Mouse (Mus musculus) left cerebral cortex, postnatal 14 days (tissue): ENCODE measurements around the gene Gli1. TPM values are rescaled to one million over a fixed set of nuclear protein-coding genes. Genes with fewer than 3 reads are reported as not detected.
A peak's percentile ranks its signal among the peaks of the same experiment; 100 is the strongest.

Experiments used
- DNase-seq, 2 experiments: peaks; one replicate each; pipeline ENCODE4 v3.0.0; 2021 to 2022; ENCODE audit warnings: low spot score in 2 of 2, mixed read lengths in 1 of 2
- intact Hi-C: fragments of 180-260 bp; cut with DNase I; formaldehyde crosslinking; loops from one replicate; pipeline ENCODE4 v1.15.1; 2025
- long read RNA-seq, 2 experiments: library from polyadenylated mRNA; stranded (forward); transcript quantifications; one replicate each; pipeline ENCODE4 v2.0.0; 2021
- total RNA-seq, 2 experiments: library from RNA; stranded (reverse); gene quantifications; 2 replicates each; pipeline ENCODE4 v1.2.3; 2021

Gene Gli1
- 1 to 10 TPM; 1.6 to 1.9 TPM for total RNA-seq
- long read RNA-seq, experiment 1 = 0 reads
- long read RNA-seq, experiment 2 = 0 reads

DNA sequence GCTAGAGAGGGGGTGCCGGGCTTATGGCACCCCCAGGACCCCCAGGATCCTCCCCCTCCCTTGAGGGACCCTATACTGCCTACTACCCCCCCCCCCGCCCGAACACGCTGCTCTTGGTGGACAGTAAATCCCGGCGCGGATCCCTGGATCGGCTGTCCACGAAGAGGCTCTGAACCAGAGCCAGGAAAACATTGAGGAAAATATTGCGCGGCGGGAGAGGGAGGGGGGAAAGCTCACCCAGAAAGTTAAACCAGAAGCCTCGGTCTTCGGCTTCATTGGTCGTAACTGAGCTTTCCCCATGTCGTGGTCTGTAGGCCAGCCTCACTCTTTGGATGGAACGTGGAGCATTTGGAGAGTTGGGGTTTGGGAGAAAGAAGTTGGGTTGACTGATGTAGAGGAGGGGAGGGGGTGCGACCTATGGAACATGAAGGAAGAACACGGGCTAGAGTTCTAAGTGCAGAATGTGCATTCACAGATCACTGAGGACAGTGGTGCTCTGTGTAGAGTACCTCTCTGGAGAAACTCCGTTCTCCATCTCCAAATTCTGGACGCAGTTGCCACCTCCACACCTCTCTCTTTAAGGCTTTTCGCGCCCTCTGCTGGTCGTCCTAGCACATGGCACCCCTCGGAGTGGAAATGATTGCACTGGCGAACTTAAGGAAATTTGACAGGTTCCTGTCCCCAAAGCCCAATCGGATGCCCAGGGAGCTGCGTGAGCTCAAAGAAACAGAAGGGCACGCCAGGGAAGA is at the start of gene Gli1:
Gene Gli1, minus strand, starts transcription at position 84 of the 749 bp plus-strand sequence.
- intact Hi-C loops = no loop called here
- peak; percentile 73 to 78 for DNase-seq

DNA sequence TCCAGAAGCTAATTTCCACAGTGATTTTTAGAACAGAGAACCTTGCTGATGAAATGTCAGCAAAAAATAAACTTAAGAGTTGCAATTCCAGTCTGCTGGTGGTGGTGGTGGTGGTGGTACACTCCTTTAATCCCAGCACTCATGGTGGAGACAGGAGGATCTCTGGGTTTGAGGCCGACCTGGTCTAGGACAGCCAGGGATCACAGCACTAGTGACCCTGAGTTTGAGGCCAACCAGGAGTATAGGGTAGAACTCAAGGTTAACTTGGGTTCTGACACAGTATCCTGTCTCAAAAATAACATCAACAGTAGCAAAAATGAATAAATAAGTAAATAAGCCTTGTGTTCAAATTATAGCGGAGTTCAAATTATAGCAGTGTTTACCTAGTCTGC is 40.0 kb upstream of the Gli1 start:
- intact Hi-C loops = loop anchor here (5.0 kb wide), 1 partner anchor 36 kb away; no protein-coding TSS in a partner anchor
- DNase-seq = no peak

DNA sequence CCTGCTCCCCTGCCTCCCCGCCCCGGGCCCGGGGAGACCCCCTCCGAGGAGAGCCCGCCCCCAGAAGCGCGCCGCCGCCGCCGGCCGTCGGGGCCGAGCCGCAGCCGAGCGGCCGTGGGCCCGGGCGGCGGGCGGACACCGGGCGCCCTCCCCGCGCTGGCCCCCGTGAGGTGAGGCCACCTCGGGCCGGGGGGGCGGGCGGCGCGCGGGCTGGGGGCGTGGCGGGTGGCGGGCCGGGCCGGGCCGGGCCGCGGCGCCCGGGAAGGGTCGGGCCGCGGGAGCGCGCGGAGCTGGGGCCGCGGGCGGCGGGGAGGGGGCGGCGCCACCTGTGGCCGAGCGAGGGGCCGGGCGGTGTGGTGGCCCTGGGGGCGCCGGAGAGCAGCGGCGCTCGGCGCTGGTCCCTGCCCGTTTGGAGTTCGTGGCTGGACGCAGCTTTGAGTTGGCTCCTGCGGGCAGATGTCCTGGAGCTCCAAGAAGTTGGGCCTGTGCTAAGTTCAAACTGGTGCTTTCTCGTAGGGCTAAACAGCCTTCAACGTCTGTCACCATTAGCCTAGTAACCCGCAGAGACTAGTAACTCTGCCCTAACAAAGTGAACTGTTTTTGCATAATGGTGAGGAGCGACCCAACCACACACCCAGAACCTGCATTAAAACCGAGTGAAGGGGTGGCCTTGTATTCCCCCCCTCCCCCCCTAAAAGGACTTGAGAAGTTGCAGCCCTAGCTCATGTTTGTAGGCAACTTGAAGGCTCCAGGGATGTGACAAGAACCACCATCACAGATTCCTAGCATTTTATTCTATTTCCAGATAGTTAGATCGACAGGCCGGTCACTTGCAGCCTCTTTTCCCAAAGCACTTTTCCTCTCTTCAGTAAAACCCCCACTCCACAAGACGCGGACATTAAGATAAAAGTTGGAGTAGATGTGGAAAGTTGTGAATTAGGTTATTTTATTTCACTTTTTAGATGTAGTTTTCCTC is 39.3 kb upstream of the Gli1 start:
- DNase-seq = peak in 1 of 2 experiments; percentile 32
- intact Hi-C loops = loop anchor here (5.0 kb wide), 1 partner anchor 36 kb away; no protein-coding TSS in a partner anchor

DNA sequence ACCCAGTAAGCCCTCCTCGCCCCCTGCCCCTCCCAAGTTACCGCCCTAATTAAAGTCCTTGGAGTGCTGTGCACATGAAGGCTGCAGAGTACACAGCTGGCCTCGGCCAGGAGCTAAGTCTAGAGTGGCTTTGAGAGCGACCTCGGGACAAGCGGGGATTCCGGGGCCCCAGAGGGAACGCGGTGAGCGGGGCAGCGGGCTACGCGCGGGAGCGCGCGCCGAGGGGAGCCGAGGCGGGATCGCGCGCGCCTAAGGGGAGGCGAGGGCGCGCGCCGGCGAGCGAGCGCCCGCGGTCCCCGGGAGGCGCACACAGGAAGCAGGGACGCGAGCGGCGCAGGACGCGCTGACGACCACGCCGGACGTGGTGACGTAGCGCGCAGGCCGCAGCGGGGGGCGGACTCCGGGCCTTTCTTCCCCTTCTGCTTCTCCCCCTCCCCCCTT is 38.5 kb upstream of the Gli1 start, which contains the start of gene R3hdm2:
Gene R3hdm2, plus strand, starts transcription at position 77 of the 441 bp plus-strand sequence.
- intact Hi-C loops = loop anchor here (5.0 kb wide), 1 partner anchor 37 kb away; no protein-coding TSS in a partner anchor

DNA sequence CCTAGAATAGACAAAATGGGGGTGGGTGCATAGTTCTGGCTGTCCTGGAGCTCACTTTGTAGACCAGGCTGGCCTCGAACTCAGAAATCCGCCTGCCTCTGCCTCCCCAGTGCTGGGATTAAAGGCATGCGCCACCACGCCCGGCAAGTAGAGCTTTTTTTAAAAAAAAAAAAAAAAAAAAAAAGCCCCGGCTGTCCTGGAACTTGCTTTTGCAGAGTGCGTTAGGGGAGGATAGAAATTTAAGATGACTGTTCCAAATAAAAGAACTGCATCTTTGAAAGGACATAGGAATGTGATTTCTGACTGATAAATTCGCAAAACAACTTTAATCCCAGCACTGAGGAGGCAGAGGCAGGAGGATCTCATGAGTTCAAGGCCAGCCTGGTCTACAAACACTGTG is 37.9 kb upstream of the Gli1 start:
- DNase-seq = no peak
- intact Hi-C loops = loop anchor here (5.0 kb wide), 1 partner anchor 38 kb away; no protein-coding TSS in a partner anchor

More for the DNA sequence above, 38.5 kb upstream of the Gli1 start, which contains the start of gene R3hdm2:
- peak; percentile 93 to 94 for DNase-seq

DNA sequence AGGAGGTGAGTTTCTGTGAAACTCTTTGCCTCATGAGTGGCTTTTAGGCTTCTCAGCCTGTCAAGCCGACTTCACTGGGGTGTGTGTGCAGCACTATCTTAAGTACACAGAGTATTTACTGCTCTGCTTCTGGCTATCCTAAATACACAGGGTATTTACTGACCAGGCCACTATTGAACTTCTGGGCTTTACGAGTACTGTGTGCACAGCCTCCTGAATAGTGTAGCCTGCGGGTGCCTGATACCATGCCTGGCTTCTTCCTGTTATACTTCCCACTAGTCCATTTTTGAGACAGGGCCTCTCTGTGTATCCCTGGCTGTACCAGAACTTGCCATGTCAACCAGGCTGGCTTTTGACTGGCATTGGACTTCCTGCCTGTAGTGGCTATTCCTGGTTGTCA is 35.9 kb upstream of the Gli1 start:
- no peak for DNase-seq
- intact Hi-C loops = no loop called here

DNA sequence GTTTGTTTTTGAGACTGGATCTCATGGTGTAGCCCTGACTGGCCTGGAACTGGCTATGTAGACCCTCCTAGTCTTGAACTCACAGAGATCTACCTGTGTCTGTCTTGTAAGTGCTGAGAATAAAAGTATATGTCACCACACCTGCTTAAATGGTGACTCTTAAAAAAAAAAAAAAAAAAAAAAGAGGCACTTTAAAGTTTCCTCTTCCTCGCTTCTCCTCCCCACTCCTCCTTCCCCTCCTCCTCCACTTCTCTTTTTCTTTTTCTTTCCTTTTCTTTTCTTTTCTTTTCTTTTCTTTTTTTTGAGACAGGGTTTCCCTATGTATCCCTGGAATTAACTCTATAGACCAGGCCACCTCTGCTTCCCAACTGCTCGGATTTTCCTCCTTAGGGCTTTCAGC is 29.2 kb upstream of the Gli1 start:
- DNase-seq = no peak
- intact Hi-C loops = no loop called here

DNA sequence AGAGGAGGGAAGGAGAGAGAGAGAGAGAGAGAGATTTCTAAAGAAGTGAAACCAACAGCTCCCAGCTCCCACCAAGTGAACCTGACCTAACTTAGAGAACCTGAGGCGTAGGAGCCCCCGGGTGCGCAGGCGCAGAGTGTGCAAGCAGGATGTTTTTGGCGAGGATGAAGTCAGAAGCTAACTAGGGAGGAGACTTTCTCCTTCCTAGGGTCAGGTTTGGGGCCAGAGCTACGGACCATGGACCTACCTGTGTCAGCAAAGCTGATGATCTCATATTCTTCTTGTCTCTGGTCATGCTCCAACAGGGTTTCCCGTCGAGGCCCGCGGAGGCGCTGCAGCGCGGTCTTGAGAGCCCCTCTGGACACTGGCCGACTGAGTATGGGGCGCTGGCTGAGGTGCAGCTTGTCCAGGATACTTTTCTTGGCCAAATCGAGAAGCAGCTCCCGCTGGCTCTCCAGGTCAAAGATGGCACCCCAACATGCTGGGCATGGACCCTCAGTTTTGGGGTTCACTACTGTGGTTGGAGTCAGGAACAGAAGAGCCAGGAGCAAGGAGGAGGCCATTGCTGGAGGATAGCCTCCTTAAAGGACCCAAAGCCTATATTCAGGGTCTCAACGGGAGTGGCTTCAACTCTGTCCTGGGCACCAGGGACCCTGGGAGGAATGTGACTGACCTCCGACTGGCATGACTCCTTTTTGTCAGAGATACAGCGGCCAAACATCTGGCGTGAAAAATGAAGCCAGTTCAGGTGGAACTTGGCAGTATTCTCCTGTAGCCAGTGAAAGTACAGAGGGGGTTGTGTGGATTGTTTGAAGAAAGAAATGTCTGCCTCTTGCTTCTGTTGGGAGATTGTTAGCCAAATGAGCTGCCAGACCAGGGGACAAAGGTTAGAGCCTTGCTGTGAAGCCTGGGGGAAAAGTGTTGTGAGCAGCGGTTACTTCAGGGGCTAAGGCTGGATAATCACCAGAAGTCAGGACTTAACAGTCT is 28.4 kb upstream of the Gli1 start, which contains the start of gene Inhbc:
Gene Inhbc, minus strand, starts transcription at position 598 of the 987 bp plus-strand sequence.
- intact Hi-C loops = no loop called here
- DNase-seq = no peak

DNA sequence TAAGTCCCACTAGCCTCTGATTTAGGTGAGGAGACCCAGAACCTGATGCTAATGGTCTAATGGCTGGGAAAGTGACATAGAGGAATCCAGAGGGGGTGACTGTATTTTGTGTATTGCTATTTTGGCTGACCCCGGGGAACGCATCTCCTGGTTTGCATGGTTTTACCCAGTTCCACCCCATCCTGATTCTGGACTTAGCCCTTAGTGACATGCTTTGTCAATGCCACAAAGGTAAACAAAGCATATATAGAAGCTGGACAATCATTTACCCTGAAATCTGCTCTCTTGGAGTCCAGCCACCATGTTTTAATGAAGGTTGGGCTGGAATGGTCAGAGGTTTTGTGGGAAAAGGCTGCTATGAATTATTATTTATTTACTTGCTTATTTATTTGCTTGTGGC is 26.5 kb upstream of the Gli1 start:
- intact Hi-C loops = no loop called here
- DNase-seq = no peak

DNA sequence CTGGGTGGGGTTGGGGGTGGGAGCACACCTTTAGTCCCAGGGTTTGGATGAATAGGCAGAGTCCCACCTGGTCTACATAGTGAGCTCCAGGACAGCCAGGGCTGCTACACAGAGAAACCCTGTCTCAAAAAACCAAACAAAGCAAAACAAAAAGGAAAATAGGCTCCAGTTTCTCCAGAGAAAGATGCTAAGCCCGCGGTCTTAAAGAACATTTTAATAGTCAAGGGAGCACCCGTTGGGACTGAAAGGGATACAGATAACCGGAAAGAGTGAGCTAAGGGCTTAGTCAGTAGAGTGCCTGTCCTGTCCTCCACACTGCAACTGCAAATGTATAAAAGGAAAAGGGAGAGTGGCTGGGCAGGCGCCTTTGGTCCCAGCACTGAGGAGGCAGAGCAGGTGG is 25.3 kb upstream of the Gli1 start:
- DNase-seq = no peak
- intact Hi-C loops = no loop called here

DNA sequence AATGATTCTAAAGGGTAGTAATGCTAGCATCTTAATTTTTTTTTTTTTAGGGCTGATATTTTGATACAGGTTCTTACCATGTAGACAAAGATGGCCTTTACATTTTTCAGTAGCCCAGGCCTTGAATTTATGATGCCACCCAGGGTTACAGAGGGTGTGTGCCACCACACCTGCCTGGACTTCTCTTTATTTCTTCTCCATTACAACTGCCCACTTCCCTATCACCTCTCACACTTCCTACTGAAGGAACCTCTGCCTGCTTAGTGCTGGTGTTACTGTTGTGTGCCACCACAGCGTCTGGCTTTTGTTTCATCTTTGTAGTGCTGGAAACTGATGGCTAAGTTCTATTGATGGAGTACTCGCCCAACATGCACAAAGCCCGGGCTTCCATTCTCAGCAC is 18.9 kb upstream of the Gli1 start:
- intact Hi-C loops = no loop called here
- no peak for DNase-seq

DNA sequence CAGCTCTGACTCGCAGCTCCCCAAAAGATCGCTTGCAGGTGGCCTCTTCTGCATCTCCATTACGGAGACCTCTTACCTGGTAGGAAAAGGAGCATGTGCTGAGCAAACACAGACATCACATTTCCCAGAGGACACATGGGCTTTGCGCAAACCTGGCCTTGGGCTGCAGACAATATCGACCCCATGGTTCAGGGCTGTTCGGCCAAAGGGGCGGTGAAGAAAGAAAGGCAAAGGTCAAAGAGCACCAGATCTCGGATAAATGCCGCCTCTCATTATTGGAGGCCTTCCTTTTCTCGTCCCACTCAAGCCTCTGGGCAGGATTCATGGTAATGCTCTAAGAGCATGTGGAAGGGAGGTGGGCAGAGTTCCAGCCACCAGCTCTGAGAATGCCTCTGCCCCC is 13.6 kb upstream of the Gli1 start:
- intact Hi-C loops = no loop called here
- DNase-seq = no peak

DNA sequence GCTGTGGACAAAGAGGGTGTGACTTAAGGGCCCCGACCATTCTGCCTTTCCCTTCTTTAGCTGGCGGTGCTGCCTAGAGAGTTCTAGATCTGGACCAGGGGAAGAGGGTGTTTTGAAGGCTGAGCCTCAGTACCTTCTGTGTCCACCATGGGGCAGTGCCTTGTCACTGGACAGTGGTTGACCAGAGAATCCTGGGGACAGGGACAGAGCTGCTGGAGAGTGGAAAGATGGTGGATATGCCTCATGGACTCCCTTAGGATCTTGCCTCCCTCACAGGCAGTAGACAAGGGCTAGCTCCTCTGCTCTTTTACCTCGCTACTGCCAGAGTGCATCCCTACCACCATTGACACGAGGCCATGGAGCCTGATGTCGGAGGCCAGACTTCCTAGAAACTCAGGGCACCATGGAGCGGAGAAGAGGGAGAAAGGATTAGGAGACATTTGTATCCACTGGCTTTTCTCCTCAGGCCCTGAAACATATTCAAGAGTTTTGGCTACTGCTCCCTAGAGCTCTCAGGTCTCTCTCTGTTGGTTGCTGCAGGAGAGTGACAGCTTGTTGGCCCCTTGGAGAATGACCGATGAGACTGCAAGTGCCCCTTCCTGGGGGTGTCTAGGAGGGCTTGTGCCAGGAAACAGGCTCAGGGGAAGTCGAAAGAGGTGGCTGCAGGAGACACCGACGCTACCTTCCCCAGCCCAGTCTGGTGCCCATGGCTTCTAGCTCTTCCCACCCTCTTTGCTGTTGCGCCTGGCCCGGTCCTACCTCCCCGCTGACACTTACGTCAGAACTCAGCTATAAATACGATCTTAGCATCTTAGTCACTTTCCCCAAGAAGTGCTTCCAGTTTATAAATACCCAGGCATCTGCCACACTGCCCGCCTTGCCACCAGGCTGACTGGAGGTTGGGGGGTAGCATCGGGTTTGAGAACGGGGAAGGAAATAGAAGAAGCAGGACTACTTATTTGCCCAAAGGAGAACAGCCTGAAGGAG is 12.4 kb upstream of the Gli1 start, which contains the start of gene Inhbe:
Gene Inhbe, minus strand, starts transcription at position 503 of the 987 bp plus-strand sequence.
- peak; percentile 79 to 85 for DNase-seq
- intact Hi-C loops = no loop called here

DNA sequence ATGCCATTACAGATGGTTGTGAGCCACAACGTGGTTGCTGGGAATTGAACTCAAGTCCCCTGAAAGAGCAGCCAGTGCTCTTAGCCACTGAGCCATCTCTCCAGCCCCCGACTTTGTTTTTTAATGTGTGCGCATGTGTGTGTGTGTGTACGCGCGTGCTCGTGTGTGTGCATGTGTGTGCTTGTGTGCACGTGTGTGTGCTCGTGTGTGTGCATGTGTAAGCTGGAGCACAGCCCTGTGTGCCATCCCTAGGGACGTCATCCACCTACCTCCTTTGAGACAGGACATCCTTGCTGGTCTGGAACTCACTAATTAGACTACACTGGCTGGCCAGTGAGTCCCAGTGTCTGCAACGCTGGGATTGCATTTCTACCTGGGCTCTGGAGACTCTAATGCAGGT is 11.0 kb upstream of the Gli1 start:
- no peak for DNase-seq
- intact Hi-C loops = no loop called here

DNA sequence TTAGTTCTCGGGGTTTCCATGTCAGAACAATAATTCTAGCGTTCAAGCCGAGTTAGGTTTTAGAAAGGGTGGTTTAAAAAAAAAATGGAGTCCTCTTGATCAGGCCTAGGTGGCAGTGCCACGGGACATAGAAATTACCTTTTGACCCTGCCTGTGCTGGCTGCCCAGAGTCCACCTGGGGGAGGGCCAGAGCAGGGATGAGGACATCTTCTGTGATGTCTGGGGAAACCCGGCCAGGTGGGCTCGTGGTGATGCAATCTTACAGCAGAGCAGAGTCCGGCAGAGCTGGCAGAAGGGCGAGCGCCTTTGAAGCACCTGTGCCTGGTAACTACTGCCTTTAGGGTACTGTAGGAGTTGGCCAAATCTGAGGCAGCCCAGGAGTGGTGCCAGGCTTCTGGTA is 10.4 kb upstream of the Gli1 start:
- intact Hi-C loops = no loop called here
- DNase-seq = no peak

DNA sequence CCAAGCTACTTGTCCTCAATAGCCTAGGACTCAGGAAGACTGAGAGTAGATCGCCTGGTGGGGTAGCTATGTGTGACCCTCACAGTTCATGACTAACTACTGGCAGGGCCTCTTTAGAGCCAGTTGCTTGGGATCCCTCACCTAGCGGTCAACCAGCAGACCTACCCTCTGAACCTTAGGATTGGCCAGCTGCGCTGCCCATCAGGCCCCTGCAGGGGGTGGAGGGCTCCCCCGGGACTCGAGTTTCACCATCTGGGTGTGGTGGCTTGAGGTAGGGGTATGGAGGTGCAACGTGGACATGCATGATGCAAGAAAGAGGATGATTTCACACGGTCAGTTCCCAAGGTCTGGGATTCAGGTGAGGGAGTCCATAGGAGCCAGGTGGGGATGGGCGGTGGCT is 9.9 kb upstream of the Gli1 start:
- intact Hi-C loops = loop anchor here (2.0 kb wide), 1 partner anchor 69 kb away; no protein-coding TSS in a partner anchor
- no peak for DNase-seq

DNA sequence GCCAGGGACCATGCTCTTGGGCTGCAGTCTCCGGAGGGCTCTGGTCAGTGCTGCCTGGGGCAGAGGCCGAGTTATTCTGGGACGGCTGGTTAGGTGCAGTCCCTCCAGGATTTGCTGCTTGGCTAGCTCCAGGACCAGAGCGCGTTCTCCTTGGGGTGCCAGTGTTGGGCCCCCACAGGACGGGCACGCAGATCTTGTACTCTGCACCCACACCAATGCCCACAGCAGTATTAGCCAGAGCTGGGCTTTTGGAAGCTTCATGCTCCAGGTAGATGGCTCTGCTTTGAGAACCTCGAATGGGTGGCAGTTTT is 9.5 kb upstream of the Gli1 start:
- intact Hi-C loops = loop anchor here (2.0 kb wide), 1 partner anchor 70 kb away; no protein-coding TSS in a partner anchor
- no peak for DNase-seq
